Mouse (Mus musculus) cortical plate, adult 2 months (tissue): ENCODE results near the gene Prdx3. TPM values are rescaled to one million over a fixed set of nuclear protein-coding genes. Genes with fewer than 3 reads are reported as not detected.
"Not testable (repeated sequence)": the region's sequence is repeated elsewhere in the genome, so short reads cannot be mapped to it uniquely, and the experiment has no call there.

Experiments
- H3K27ac ChIP-seq: fragments of 200-500 bp; 2 replicates; pipeline ENCODE4 v1.5.1; 2012; ENCODE audit warnings: low read length, control low read depth, inconsistent platforms; ENCODE audit not compliant: insufficient read depth
- H3K4me1 ChIP-seq: fragments of 200-500 bp; 2 replicates; pipeline ENCODE4 v1.6.1; 2011; ENCODE audit warnings: low read length; ENCODE audit not compliant: control insufficient read depth, insufficient read depth
- H3K4me3 ChIP-seq: fragments of 200-500 bp; 2 replicates; pipeline ENCODE4 v1.5.1; 2011; ENCODE audit warnings: mild to moderate bottlenecking, low read length, control low read depth; ENCODE audit not compliant: insufficient read depth
- CTCF ChIP-seq: fragments of 200-500 bp; IDR thresholded peaks from 2 replicates; pipeline ENCODE4 v1.5.1; 2011; ENCODE audit warnings: mild to moderate bottlenecking, control low read depth, low read length; ENCODE audit not compliant: insufficient read depth; ENCODE audit errors: extremely low read depth
- POLR2A ChIP-seq: fragments of 200-500 bp; IDR thresholded peaks from 2 replicates; pipeline ENCODE4 v1.6.1; 2011; ENCODE audit warnings: mild to moderate bottlenecking, low read length, control low read depth; ENCODE audit not compliant: insufficient read depth; ENCODE audit errors: extremely low read depth
- polyA plus RNA-seq: library from polyadenylated mRNA; depleted of rRNA; stranded (reverse); fragments of >200 nt; gene quantifications from 2 replicates; pipeline ENCODE4 v1.2.3, GENCODE M21; 2012; rRNA removed

Prdx3 gene
- polyA plus RNA-seq, 1 experiment, result 101 TPM

DNA sequence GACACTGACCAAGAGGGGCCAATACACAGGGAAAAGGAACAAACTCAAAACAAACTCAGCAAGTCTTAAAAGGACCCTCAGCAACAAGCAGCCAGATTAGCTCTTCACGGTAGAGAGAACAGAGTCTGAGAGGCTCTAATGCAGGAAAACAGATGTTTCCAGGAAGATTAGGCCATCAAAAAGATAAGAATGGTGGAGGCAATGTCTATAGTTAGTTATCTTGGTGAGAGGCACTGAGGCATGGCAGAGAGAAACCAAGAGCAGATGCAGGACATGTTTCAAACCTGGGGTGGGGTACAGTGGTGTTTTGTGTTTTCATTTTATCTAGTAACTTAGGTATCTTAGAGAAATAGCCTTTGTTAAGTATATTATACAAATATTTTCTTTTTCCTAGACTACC, 2.1 kb downstream of the Prdx3 start:
- 0 out of 2 replicates have a peak, but pooled peaks cover 1% of the 10 kb centered on the region for H3K4me1 ChIP-seq
- no peak for TF ChIP-seq CTCF
- no peak for TF ChIP-seq POLR2A
- H3K4me3 ChIP-seq, result no peak overlapping the region
- H3K27ac ChIP-seq, result no peak overlapping the region

DNA sequence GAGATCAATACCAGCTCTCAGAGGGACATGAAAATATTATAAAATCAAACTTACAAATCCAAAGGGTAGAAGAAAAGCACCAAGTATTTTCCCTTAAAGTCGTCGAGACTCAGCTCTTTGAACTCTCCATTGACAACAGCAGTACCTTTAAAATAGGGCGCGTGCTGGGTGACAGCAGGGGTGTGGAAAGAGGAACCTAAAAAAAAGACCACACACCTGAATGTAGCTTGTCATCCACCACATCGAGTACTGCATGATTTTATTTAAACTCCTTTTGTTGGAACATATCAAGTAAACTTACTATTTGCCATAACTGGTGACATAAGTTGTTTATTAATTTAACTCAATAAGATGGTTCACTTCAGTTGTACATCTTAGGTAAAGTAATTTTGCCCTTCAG, 3.0 kb downstream of the Prdx3 start:
- no peak for TF ChIP-seq CTCF
- no peak for TF ChIP-seq POLR2A
- no peak overlapping the region for H3K4me3 ChIP-seq

DNA sequence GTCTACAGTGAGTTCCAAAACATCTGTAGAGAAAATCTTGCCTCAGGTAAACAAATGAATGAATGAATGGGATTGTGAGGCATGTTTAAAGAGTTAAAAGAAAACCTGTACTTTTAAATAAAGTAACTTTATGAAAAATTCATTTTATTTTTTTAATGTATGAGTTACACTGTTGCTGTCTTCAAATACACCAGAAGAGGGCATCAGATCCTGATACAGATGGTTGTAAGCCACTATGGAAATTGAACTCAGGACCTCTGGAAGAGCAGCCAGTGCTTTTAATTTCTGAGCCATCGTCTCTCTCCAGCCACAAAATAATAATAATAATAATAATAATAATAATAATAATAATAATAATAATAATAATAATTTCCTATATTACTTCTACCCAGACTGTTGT, 3.9 kb downstream of the Prdx3 start:
- H3K4me1 ChIP-seq, result 0 out of 2 replicates have a peak, but pooled peaks cover 1% of the 10 kb centered on the region
- no peak overlapping the region for H3K4me3 ChIP-seq
- H3K27ac ChIP-seq, result no peak overlapping the region
- TF ChIP-seq POLR2A, result no peak
- TF ChIP-seq CTCF, result no peak

More for the DNA sequence above, 3.0 kb downstream of the Prdx3 start:
- Histone ChIP-seq H3K4me1 (0 out of 2 replicates have a peak, but pooled peaks cover 1% of the 10 kb centered on the region), H3K27ac (no peak overlapping the region)

DNA sequence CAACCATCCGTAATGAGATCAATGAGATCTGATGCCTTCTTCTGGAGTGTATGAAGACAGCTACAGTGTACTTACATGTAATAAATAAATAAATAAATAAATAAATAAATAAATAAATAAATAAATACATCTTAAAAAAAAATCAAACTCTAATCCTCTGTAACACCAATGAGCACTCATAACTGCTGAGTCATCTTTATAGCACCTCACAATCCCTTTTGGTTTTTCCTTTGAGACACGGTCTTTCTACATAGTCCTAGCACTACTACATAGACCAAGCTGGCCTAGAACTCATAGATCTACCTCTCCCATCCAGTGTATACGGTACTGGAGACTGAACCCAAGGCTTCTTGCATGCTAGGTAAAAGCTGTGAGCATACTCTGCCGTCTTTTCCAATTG, 8.2 kb downstream of the Prdx3 start:
- H3K27ac ChIP-seq, H3K4me3 ChIP-seq, H3K4me1 ChIP-seq: not testable (repeated sequence)

DNA sequence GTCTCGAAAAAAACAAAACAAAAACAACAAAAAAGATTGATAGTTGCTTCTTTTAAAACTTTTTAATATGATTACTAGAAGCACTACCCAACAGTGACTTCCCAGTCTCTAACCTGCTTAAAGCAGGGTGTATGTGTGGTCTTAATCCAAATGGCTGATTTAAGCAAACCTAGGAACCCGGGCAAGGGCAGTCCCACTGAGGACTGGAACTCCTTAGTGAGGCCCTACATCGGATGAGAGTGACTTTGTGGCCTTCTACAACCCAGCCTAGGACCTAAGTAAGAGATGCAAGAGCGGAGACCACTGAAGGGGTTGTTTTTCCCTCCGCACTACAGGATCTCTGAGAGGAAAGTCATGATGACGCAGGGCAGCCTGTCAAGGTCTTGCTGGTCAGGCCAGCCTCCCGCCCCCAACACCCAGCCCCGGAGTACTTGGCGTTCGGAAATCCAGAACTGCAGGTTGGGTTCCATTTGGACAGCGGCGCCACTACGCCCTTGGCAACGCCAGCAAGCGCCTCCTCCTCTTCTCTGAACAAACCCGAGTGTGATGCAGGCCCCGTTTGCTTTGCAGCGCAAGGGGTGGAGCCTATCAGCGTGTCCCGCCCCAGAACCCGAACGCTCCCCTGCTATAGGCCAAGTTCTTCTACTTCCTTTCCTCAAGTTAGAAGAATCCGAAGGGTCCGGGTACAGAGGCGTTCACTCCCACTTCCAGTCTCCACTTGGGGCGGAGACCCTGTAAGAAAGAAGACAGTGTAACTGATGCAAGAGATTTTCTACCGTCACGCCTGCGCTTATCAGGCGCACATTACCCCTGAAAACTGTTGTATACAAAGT, 13.3 kb downstream of the Prdx3 start, which contains the start of gene Sfxn4:
TSS of gene Sfxn4 (minus strand) at position 612 of the 833 bp plus-strand sequence.
- H3K27ac ChIP-seq, result no peak within 1 kb of the TSS
- H3K4me1 ChIP-seq, result no peaks in the 10 kb centered on the region
- TF ChIP-seq POLR2A, result peak; percentile 95
- no peak for TF ChIP-seq CTCF
- H3K4me3 ChIP-seq, result peak within 1 kb of the TSS; percentile 71

DNA sequence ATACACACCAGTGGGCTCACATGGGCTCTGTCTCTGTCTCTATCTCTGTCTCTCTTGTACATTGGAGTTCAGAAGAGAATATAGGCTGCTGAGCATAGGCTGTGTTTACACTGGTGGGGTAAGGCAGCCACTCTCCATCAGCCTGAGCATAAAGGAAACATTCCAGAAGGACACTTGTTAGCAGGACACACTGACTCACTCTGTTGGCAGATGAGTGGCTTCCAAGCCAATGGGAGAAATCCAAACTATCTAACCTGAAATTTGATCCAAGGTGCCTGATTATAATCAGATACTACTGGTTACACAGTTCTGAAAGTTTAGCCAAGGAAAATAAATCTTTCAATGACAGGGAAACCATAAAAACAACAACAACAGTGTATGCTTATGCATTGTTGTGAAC, 28.6 kb downstream of the Prdx3 start:
- Histone ChIP-seq H3K4me3 (no peak overlapping the region), H3K27ac (no peak overlapping the region), H3K4me1 (no peaks in the 10 kb centered on the region)
- TF ChIP-seq POLR2A (no peak), CTCF (no peak)

DNA sequence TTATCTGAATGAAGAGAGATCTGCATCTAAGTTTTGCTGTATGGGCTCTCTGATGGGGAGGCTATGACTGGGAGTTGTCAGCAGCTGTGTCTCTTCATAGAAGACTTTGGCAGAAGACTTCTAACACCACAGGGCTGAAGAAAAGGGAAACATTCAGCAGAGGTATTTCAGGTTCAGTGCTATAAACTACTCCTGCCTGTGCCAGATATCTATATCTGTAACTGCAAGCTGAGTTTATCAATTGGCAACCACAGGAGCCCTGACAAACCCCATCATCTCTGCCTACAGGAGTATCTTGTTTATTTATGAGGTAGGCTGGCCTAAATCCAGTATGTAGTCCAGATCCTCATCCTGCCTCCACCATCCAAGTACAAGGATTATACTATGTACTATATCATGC, 31.0 kb downstream of the Prdx3 start:
- Histone ChIP-seq H3K27ac (no peak overlapping the region), H3K4me3 (no peak overlapping the region), H3K4me1 (no peaks in the 10 kb centered on the region)
- TF ChIP-seq POLR2A (no peak), CTCF (no peak)

DNA sequence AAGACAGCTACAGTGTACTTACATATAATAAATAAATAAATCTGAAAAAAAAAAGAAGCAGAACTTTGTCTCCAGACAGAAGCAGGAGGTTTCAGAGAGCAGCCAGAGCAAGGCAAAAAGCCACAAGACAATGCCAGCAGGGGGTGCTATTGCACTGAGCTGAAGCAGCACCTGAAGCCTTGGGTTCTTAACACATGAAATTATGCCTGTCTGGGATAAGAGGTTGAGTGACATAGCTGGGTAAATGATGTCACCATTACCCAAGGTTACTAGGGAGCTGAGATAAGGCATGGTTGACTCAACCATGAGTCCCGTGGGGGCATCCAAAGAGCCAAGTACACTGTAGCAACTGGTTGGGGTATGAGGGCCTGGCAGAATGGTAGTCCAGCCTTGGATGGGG, 36.6 kb downstream of the Prdx3 start:
- TF ChIP-seq POLR2A, result no peak
- peak; percentile 63 for TF ChIP-seq CTCF
- H3K27ac ChIP-seq, result no peak overlapping the region

DNA sequence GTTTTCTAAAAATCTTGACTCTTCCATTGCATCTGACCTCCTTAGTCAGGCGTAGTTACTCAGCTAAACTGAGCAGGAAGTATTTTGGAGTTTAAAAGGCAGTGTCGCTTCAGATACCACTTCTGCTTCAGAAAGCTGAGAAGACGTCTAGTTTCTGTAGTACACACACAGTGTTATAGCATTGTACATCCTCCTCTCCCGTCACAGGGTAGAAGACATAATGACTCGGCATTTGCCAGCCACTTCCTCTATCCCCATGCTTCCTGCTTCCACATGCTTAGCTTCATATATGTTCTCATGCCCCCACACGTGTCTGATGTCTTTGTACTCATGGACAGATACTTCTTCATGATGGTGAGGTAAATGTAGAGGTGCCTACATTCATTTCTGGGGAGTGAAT, 55.7 kb downstream of the Prdx3 start:
- H3K4me1 ChIP-seq, result no peaks in the 10 kb centered on the region
- no peak for TF ChIP-seq CTCF
- no peak for TF ChIP-seq POLR2A
- H3K4me3 ChIP-seq, result no peak overlapping the region
- H3K27ac ChIP-seq, result peak overlapping the region; percentile 46; the same call in 1 of the 2 replicates

More for the DNA sequence above, 36.6 kb downstream of the Prdx3 start:
- Histone ChIP-seq H3K4me1 (no peaks in the 10 kb centered on the region), H3K4me3 (no peak overlapping the region)

Other genes starting within 250 kb of the Prdx3 start
- gene Nanos1, start 118.6 kb downstream of the Prdx3 start, polyA plus RNA-seq, result 17.2 and 18.0 TPM in 2 replicates
- 58.0 and 60.6 TPM in 2 replicates for gene Eif3a, start 83.9 kb downstream of the Prdx3 start, polyA plus RNA-seq
- gene Fam45a, start 63.0 kb downstream of the Prdx3 start, polyA plus RNA-seq, result 44.2 and 46.3 TPM in 2 replicates
- gene Sfxn4, start 13.1 kb downstream of the Prdx3 start, polyA plus RNA-seq, result 20.1 and 22.0 TPM in 2 replicates
- gene Grk5, start 15.2 kb upstream of the Prdx3 start, polyA plus RNA-seq, result 5.8 TPM in 2 replicates